Comparison of ENCODE assay signal across 15 mouse cellular contexts in the genomic region with DNA sequence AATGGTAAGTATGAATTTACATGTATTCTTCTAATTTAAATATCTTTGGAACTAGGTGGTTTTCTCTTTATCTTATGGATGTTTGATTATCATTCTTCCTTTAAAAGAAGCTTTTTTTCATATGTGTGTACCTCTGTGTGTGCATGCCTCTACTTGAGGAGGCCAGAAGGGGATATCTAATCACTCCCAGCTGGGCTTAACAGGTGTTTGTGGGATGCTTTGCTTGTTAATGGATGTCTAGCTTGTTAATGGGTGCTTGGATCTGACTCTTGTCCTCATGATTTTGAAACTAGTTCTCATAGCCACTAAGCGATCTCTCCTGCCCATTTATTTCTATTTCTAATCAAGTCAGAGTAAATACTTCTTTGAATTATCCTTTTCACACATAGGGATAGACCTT.
"Had no signal": no experiment of that assay in that cellular context is flagged by ENCODE, and none has a peak within 500 bp of the region (broad histone marks: within the 10 kb centered on the region; RNA-seq: fewer than 3 reads in every experiment).

No protein-coding gene starts in this region.

- H3K27me3 ChIP-seq: neural tube, embryonic 13.5 days; neural tube, embryonic 15.5 days; stomach, embryonic 15.5 days had no signal

- H3K4me2 ChIP-seq: neural tube, embryonic 13.5 days; neural tube, embryonic 15.5 days; stomach, embryonic 15.5 days had no signal

- H3K36me3 ChIP-seq: neural tube, embryonic 13.5 days; neural tube, embryonic 15.5 days; stomach, embryonic 15.5 days had no signal

- DNase-seq: retina, postnatal 1 day; right cerebral cortex, adult 18-20 months; right cerebral cortex, postnatal 14 days; right cerebral cortex, postnatal 25 days; right cerebral cortex, postnatal 4 days; spleen, adult 18-20 months; thymus, adult 18-20 months; thymus, adult 2 months; thymus, postnatal 14 days; thymus, postnatal 25 days; thymus, postnatal 36 days; thymus, postnatal 4 days had no signal

- H3K4me3 ChIP-seq: neural tube, embryonic 13.5 days; neural tube, embryonic 15.5 days; stomach, embryonic 15.5 days had no signal
